Mouse (Mus musculus) embryonic facial prominence, embryonic 10.5 days (tissue): ENCODE measurements around the gene Ptgdr2. TPM values are rescaled to one million over a fixed set of nuclear protein-coding genes. Genes with fewer than 3 reads are reported as not detected.

Source experiments
- DNase-seq: peaks from one replicate; pipeline ENCODE4 v3.0.0-alpha.2; 2017; ENCODE audit warnings: low spot score
- H3K27ac ChIP-seq: fragments of 300-500 bp; sonication (generic); replicated peaks from 2 replicates; pipeline ENCODE4 v1.5.1; 2016; ENCODE audit warnings: mild to moderate bottlenecking
- H3K27me3 ChIP-seq: fragments of 300-500 bp; sonication (generic); replicated peaks from 2 replicates; pipeline ENCODE4 v1.6.1; 2016; ENCODE audit warnings: low read depth, mild to moderate bottlenecking; ENCODE audit not compliant: poor library complexity, severe bottlenecking
- H3K36me3 ChIP-seq: fragments of 300-500 bp; sonication (generic); replicated peaks from 2 replicates; pipeline ENCODE4 v1.6.1; 2016; ENCODE audit warnings: mild to moderate bottlenecking, moderate library complexity
- H3K4me1 ChIP-seq: fragments of 300-500 bp; sonication (generic); 2 replicates; pipeline ENCODE4 v1.6.1; 2016
- H3K4me3 ChIP-seq: fragments of 300-500 bp; sonication (generic); 2 replicates; pipeline ENCODE4 v1.5.1; 2016; ENCODE audit warnings: mild to moderate bottlenecking, moderate library complexity
- H3K9me3 ChIP-seq: fragments of 300-500 bp; sonication (generic); 2 replicates; pipeline ENCODE4 v1.6.1; 2016; ENCODE audit warnings: mild to moderate bottlenecking
- WGBS: fragments of 180-500 bp; shearing (Covaris S2); methylation state at CpG from one replicate; pipeline ENCODE4 v1.1.7; 2016; 5-methylcytosine and 5-hydroxymethylcytosine counted together
- polyA plus RNA-seq: library from polyadenylated mRNA; unstranded; fragments of >200 nt; fragmentation: Nextera tagmentation; extraction: Ambion mirVana; gene quantifications from 2 replicates; pipeline ENCODE4 v1.2.1, GENCODE M21; 2016

Ptgdr2 gene
- polyA plus RNA-seq, 1 experiment from 2014 or later, result not detected

- Histone ChIP-seq H3K36me3 (no peaks in the 10 kb centered on the region), H3K4me1 (peaks cover 3% of the 10 kb centered on the region; the same call in 1 of the 2 replicates), H3K27ac (no peak overlapping the region), H3K4me3 (no peak overlapping the region), H3K9me3 (no peaks in the 10 kb centered on the region), H3K27me3 (no peaks in the 10 kb centered on the region)
- no peak for DNase-seq
- 49% methylated on average over 12 of the region's 12 CpGs for WGBS
Observed at GRCm38 (mm10) chr19:10959978-10960346, 23.0 kb downstream of the Ptgdr2 start.

GRCm38 (mm10) chr19:10965721-10966120 is 28.8 kb downstream of the Ptgdr2 start:
- no peak overlapping the region for H3K4me3 ChIP-seq
- peaks cover 5% of the 10 kb centered on the region; the same call in 1 of the 2 replicates for H3K9me3 ChIP-seq
- H3K27me3 ChIP-seq, result no peaks in the 10 kb centered on the region
- WGBS, result 87% methylated on average over 7 of the region's 7 CpGs
- H3K27ac ChIP-seq, result no peak overlapping the region
- no peak for DNase-seq
- H3K36me3 ChIP-seq, result no peaks in the 10 kb centered on the region
- no peaks in the 10 kb centered on the region for H3K4me1 ChIP-seq

- H3K4me1 ChIP-seq, result no peaks in the 10 kb centered on the region
- no peaks in the 10 kb centered on the region for H3K27me3 ChIP-seq
- no peak for DNase-seq
- 90% methylated on average over 7 of the region's 7 CpGs for whole genome bisulfite sequencing
- no peak overlapping the region for H3K27ac ChIP-seq
- H3K9me3 ChIP-seq, result peaks cover 19% of the 10 kb centered on the region; the same call in 1 of the 2 replicates
- no peak overlapping the region for H3K4me3 ChIP-seq
- H3K36me3 ChIP-seq, result no peaks in the 10 kb centered on the region
Observed at GRCm38 (mm10) chr19:10968578-10968977, 31.6 kb downstream of the Ptgdr2 start.

- 78% methylated on average over 3 of the region's 3 CpGs for WGBS
- no peak overlapping the region for H3K27ac ChIP-seq
- no peak overlapping the region for H3K4me3 ChIP-seq
Observed at GRCm38 (mm10) chr19:10970457-10970856, 33.5 kb downstream of the Ptgdr2 start.

GRCm38 (mm10) chr19:10972660-10973059 is 35.7 kb downstream of the Ptgdr2 start:
- H3K36me3 ChIP-seq, result no peaks in the 10 kb centered on the region
- WGBS, result 41% methylated on average over 3 of the region's 3 CpGs
- peaks cover 6% of the 10 kb centered on the region for H3K4me1 ChIP-seq
- DNase-seq, result no peak
- H3K27ac ChIP-seq, result no peak overlapping the region
- H3K27me3 ChIP-seq, result no peaks in the 10 kb centered on the region
- H3K4me3 ChIP-seq, result no peak overlapping the region
- peaks cover 18% of the 10 kb centered on the region; the same call in 1 of the 2 replicates for H3K9me3 ChIP-seq

More at GRCm38 (mm10) chr19:10970457-10970856, 33.5 kb downstream of the Ptgdr2 start:
- DNase-seq, result no peak
- Histone ChIP-seq H3K4me1 (peaks cover 6% of the 10 kb centered on the region), H3K36me3 (no peaks in the 10 kb centered on the region), H3K9me3 (peaks cover 19% of the 10 kb centered on the region; the same call in 1 of the 2 replicates), H3K27me3 (no peaks in the 10 kb centered on the region)

GRCm38 (mm10) chr19:10973187-10973586 is 36.2 kb downstream of the Ptgdr2 start:
- Histone ChIP-seq H3K4me3 (no peak overlapping the region), H3K4me1 (peaks cover 6% of the 10 kb centered on the region), H3K27ac (no peak overlapping the region), H3K36me3 (no peaks in the 10 kb centered on the region), H3K9me3 (peaks cover 17% of the 10 kb centered on the region; the same call in 1 of the 2 replicates), H3K27me3 (no peaks in the 10 kb centered on the region)
- DNase-seq, result no peak
- 74% methylated on average over 2 of the region's 2 CpGs for WGBS

- Histone ChIP-seq H3K4me1 (peaks cover 7% of the 10 kb centered on the region), H3K36me3 (no peaks in the 10 kb centered on the region), H3K4me3 (no peak within 1 kb of the TSS), H3K27ac (no peak within 1 kb of the TSS), H3K9me3 (peaks cover 17% of the 10 kb centered on the region; the same call in 1 of the 2 replicates), H3K27me3 (no peaks in the 10 kb centered on the region)
- DNase-seq, result no peak
- WGBS, result 51% methylated on average over 4 of the region's 4 CpGs
Observed at GRCm38 (mm10) chr19:10974238-10974865, 37.4 kb downstream of the Ptgdr2 start, which contains the start of gene Ms4a10. Gene Ms4a10 (minus strand): TSS chr19:10974670.

- DNase-seq, result no peak
- Histone ChIP-seq H3K27me3 (no peaks in the 10 kb centered on the region), H3K4me3 (no peak overlapping the region), H3K4me1 (peaks cover 15% of the 10 kb centered on the region), H3K27ac (no peak overlapping the region), H3K36me3 (no peaks in the 10 kb centered on the region), H3K9me3 (peaks cover 17% of the 10 kb centered on the region; the same call in 1 of the 2 replicates)
- WGBS, result 87% methylated on average over 2 of the region's 2 CpGs
Observed at GRCm38 (mm10) chr19:10975187-10975586, 38.2 kb downstream of the Ptgdr2 start.

GRCm38 (mm10) chr19:10976318-10976717 is 39.4 kb downstream of the Ptgdr2 start:
- no peak for DNase-seq
- H3K27ac ChIP-seq, result no peak overlapping the region
- H3K36me3 ChIP-seq, result no peaks in the 10 kb centered on the region
- WGBS, result 54% methylated on average over 4 of the region's 4 CpGs
- H3K9me3 ChIP-seq, result 0 out of 2 replicates have a peak, but pooled peaks cover 8% of the 10 kb centered on the region
- no peaks in the 10 kb centered on the region for H3K27me3 ChIP-seq
- H3K4me1 ChIP-seq, result peaks cover 15% of the 10 kb centered on the region
- no peak overlapping the region for H3K4me3 ChIP-seq

- peak; percentile 82 for DNase-seq
- H3K27ac ChIP-seq, result peak overlapping the region; percentile 32; the same call in 1 of the 2 replicates
- H3K36me3 ChIP-seq, result no peaks in the 10 kb centered on the region
- H3K4me3 ChIP-seq, result no peak overlapping the region
- 12% methylated on average over 18 of the region's 18 CpGs for WGBS
- H3K4me1 ChIP-seq, result peaks cover 10% of the 10 kb centered on the region
- H3K27me3 ChIP-seq, result no peaks in the 10 kb centered on the region
- H3K9me3 ChIP-seq, result no peaks in the 10 kb centered on the region
Observed at GRCm38 (mm10) chr19:10979184-10980168, 42.5 kb downstream of the Ptgdr2 start.

GRCm38 (mm10) chr19:10980210-10980609 is 43.2 kb downstream of the Ptgdr2 start:
- DNase-seq, result no peak
- WGBS, result 92% methylated on average over 5 of the region's 5 CpGs
- Histone ChIP-seq H3K4me3 (no peak overlapping the region), H3K27me3 (no peaks in the 10 kb centered on the region), H3K27ac (no peak overlapping the region), H3K36me3 (no peaks in the 10 kb centered on the region), H3K4me1 (peaks cover 9% of the 10 kb centered on the region), H3K9me3 (no peaks in the 10 kb centered on the region)

- peak overlapping the region; percentile 33; the same call in 1 of the 2 replicates for H3K4me3 ChIP-seq
- peak; percentile 54 for DNase-seq
Observed at GRCm38 (mm10) chr19:10983146-10983545, 46.2 kb downstream of the Ptgdr2 start.

More at GRCm38 (mm10) chr19:10983146-10983545, 46.2 kb downstream of the Ptgdr2 start:
- no peaks in the 10 kb centered on the region for H3K36me3 ChIP-seq
- 23% methylated on average over 14 of the region's 14 CpGs for WGBS
- H3K9me3 ChIP-seq, result no peaks in the 10 kb centered on the region
- peaks cover 9% of the 10 kb centered on the region for H3K4me1 ChIP-seq
- no peaks in the 10 kb centered on the region for H3K27me3 ChIP-seq
- H3K27ac ChIP-seq, result no peak overlapping the region
